Mouse (Mus musculus): ENCODE results near the gene Tmem126a. TPM values are rescaled to one million over a fixed set of nuclear protein-coding genes. Genes with fewer than 3 reads are reported as not detected.

The Tmem126a gene
- 23.3 and 25.1 TPM in 2 replicates for total RNA-seq (2017)

DNA sequence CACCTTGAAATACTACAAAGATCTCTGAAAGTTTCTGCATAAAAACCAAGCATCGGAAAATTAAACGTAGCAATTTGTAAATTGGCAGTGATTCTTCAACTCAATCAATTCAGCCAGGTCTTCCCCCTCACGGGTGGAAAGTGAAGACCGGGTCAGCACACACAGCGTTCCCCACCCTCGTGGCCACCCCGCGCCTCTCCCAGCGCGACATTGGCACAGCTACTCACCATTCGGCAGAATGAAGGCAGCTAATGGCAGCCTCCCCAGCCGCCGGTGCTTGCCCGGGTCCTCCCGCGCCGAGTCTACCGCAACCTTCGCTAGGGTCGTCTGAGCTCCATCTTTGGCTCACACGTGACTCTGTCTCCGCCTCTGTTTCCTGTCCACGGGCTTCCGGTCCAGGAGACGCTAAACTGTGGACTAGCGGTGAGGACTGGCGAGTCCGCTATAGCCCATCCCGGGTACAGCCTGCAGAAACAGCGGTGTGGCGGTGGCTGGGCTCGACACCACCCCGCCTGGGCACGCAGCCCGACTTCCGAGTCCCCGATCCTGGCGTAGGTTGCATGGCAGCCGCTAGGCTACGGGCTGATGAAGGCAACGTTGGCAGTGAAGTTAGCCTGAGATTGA, at the start of gene Tmem126a:
TSS of gene Tmem126a (minus strand) at position 385 of the 624 bp plus-strand sequence.
- peak; percentile 93 for ATAC-seq (replicated peaks; ENCODE audit: low read depth, poor library complexity, severe bottlenecking)

DNA sequence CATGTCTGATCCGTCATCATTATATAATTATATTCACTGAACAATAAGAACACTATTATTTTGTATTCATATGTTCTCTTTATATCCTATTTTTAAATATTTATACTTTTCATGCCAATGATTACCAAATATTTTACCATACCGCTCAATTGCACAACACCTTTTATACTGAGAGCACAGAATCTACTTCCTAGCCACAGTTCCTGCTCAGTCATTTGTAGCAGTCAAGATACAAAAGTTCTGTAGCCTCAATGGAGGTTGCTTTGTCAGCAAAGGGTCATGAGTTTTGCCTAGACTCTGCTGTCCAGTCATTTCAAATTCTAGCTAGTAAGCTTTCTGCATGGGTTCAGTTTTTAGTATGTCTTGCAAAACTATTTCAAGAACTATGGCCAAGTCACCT, 25.6 kb upstream of the Tmem126a start:
- no peak for ATAC-seq (replicated peaks; ENCODE audit: low read depth, poor library complexity, severe bottlenecking)

DNA sequence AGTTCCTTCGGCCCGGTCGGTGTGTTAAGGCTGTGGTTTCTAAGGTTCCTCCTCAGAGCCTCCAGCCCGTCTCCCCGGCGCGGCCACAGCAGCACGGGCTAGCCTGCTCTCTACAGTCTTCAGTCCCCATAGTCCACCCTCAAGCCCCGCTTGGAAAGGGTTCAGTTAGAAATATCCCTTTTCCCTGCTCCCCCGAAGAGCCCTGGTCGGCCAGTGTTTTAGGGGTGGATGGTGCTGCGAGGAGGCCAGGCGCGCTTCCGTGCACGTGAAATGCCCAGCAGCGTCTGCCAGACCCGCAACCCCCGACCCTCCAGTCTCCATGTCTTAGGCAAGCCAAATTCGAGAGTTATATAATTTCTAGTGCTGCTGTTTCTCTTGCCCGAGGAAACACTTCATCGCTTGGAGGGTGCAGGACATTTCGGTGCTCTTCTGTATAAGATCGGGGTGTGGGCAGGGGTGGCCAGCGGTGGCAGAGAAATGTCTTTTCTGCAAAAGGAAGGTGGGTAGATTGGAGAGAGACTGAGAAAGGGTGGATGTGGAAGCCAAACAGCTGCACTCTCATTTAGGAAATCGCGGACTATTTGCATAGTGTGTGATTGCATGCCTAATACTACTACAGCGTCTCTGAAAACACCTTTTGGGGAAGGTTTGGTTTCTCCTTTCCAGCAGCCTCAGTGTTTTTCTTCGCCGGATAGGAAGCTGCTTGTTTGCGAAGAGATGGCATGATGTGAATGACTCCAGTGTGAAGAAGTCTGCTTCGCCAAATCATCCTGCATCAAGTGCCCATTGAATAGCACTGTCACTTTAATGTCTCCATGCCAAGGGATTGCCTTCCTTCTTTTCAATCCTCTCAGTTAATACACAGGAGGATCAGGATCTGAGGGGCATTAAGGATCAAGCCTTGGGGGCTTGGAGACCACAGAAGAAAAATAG, 19.6 kb upstream of the Tmem126a start, which contains the start of gene Dlg2:
TSS of gene Dlg2 (plus strand) at position 360 of the 933 bp plus-strand sequence.
- ATAC-seq (replicated peaks; ENCODE audit: low read depth, poor library complexity, severe bottlenecking) = peak; percentile 7

DNA sequence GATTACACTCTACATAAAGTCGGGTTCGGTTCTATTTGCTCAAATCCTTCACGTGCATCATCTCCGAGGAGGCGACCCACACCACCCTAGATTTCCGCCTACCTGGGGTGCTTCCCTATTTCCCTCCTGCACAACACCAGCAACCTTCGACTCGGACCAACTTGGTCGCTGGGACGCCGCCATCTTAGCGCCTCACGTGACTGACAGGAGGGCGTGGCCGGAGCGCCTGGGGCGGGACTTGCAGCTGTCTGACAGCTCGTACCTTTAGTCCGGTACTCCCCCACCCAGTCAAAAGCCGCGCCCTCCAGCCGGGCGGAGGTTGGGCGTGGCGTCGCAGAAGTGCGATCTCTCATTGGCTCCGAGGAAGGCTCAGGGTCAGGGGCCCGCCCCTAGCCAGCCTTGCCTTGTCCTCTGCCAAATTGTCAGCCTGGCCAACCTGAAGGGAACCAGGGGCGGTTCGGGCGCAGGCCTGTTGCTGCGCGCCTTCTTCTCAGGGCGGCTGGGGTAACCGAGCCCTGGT, 18.8 kb upstream of the Tmem126a start, which contains the start of gene Tmem126b:
TSS of gene Tmem126b (minus strand) at position 209 of the 520 bp plus-strand sequence.
- ATAC-seq (replicated peaks; ENCODE audit: low read depth, poor library complexity, severe bottlenecking) = peak; percentile 94

DNA sequence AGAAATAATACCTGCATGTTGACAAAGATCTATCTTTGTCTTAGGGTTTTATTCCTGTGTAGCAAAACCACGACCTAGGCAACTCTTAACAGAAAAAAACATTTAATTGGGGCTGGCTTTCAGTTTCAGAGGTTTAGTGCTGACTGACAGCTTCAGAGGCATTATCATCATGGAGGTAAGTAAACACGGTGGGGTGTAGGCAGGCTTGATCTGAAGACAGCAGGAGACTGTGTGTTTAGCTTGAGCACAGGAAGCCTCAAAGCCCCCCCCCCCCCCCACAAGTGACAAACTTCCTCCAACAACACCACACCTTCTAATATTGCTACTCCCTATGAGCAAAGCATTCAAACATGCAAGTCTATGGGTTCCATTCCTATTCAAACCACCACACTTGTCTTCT, 16.5 kb upstream of the Tmem126a start:
- no peak for ATAC-seq (replicated peaks; ENCODE audit: low read depth, poor library complexity, severe bottlenecking)

DNA sequence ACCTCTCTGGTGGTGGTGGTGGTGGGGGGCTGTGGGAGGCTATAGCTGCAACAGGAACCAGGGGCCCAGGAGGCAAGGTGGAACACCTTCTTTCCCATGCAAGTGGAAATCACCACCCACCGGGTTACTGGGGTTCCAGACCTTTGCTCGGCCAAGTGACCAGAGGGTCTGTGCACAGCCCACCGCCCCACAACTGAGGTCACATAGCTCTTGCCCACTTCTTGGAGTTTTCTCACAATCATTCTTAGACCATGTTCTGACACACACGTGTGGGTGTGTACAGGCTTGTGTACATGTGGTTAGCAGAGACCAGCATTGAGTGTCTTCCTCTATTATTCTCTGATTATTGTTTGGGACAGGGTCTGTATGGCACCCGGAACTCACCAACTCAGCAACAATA, 4.4 kb upstream of the Tmem126a start:
- ATAC-seq (replicated peaks; ENCODE audit: low read depth, poor library complexity, severe bottlenecking) = no peak

DNA sequence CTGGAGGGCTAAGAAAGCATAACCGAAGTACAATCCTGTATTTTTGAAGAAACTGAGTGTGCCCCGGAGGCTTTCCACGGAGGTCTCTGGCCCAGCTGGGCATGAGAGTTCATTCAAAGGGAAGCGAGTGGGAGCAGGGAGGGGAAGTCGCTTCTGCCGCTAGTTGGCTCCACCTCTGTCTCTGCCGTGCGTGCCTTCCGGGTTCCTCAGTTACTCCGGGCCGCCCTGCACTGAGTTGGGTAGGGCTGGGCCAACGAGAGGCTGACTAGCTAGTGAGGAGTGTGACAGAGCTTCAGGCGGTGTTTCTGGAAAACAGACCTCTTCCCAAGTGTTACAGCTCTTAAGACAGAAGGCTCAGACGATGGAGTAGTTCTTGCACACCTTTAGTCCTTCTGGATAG, 3.9 kb upstream of the Tmem126a start:
- peak; percentile 62 for ATAC-seq (replicated peaks; ENCODE audit: low read depth, poor library complexity, severe bottlenecking)

DNA sequence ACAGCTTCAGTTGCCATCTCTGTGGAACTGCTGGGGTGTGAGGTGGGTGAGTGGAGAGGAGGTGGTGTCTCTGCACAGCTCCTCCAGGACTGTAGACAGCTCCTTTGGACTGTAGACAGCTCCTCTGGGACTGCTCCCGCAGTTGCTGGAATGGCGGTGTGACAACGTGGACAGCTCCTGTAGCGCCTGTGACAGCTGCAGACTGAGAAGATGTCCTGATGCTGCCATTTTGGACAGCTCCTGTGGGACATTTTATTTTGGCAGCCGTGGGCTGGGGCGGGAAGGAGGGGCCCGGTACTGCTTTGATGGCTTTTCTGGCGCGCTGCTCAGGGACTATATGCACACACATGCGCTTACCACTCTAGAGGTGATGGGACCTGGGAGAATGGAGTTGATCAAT, 3.3 kb upstream of the Tmem126a start:
- ATAC-seq (replicated peaks; ENCODE audit: low read depth, poor library complexity, severe bottlenecking) = no peak

DNA sequence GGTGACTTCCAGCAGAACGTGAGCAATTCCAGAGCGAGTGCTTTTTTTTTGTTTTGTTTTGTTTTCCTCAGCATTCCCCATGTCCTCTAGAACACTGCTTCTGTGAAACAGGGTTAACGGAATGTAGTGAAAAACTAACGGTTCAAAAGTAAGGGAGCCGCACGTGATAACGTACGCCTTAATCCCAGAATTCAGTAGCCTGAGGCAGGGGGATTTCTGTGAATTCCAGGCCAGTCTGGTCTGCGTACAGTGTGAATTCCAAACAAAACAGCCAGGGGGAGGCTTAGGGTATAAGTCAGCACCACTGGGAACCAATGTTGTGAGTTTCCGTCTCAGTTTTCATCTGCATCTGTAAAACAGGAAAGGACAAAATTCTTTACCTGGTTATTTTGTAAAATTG, 488 bp upstream of the Tmem126a start:
- 0 out of 2 replicates have a peak, but pooled peaks have one; percentile 9 for ATAC-seq (replicated peaks; ENCODE audit: low read depth, poor library complexity, severe bottlenecking)

DNA sequence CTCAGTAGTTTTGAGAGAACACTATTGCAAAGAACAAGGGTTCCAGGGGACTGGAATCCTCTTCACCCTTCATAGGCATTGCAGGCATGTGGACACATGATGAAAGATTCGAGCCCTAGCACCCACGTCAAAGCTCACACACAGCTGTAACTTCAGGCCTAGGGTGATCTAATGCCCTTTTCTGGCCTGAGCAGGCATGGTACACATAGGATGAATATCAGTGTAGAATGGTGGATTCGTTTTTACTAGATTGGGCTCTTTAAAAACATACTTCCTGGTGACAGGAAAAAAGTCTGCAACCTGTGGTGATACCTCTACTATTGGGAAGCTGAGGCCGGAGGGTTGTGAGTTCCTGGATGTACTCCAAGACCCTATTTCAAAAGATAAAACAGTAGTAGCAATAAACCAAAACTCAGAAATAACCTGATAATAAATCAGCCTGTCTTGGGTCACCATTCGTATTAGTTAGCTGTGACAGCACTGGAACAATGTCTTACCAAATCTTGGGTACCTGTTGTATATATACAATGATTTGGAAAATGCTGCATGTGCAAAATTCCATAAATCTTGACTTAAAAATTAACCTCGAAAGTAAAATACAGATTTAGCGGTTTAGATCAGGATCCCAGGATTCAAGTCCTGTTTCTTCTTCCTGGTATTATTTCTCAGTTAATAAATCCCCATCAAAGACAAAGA, 732 bp downstream of the Tmem126a start:
- no peak for ATAC-seq (replicated peaks; ENCODE audit: low read depth, poor library complexity, severe bottlenecking)

DNA sequence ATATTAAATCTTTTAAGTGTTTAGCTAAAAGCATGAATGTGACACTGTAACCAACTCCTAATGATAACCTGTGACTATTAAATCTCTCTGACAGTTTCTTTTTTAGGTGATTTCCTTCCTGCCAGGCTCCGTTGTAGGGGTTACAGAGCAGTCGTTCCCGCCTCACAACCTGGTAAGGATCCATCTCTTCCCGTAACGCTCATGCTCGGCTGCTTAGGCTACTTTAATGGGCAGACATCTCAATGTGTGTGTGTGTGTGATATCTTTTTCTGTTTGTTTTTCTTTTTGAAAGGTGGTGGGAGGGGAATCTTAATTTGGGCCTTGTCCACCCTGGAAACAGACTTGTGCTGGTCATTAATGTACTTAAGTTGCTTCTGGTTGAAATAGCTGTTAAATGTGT, 12.8 kb downstream of the Tmem126a start:
- no peak for ATAC-seq (replicated peaks; ENCODE audit: low read depth, poor library complexity, severe bottlenecking)

DNA sequence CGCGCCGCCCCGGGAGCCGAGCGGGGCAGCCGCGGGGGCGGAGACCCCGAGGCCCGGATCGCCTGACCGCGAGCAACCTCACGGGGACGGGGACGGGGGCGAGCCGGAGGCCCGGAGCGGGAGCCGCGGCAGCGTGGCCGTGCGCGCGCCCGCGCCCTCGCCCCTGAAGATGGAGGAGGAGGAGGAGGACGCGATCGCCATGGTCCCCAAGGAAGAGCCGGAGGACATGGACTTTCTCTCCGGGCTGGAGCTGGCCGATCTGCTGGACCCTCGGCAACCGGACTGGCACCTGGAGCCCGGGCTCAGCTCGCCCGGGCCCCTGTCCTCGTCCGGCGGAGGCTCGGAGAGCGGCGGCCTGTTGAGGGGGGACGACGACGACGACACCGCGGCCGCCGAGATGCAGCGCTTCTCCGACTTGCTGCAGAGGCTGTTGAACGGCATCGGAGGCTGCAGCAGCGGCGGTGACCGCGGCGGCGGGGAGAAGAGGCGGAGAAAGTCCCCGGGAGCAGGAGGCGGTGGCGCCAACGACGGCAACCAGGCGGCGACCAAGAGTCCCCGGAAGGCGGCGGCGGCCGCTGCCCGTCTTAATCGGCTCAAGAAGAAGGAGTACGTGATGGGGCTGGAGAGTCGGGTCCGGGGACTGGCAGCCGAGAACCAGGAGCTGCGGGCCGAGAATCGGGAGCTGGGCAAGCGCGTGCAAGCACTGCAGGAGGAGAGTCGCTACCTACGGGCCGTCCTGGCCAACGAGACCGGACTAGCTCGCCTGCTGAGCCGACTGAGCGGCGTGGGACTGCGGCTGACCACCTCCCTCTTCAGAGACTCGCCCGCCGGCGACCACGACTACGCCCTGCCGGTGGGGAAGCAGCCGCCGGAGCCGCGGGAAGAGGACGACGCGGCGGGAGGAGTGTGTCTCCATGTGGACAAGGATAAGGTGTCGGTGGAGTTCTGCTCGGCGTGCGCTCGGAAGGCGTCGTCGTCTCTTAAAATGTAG, 13.6 kb downstream of the Tmem126a start:
- ATAC-seq (replicated peaks; ENCODE audit: low read depth, poor library complexity, severe bottlenecking) = peak; percentile 37

DNA sequence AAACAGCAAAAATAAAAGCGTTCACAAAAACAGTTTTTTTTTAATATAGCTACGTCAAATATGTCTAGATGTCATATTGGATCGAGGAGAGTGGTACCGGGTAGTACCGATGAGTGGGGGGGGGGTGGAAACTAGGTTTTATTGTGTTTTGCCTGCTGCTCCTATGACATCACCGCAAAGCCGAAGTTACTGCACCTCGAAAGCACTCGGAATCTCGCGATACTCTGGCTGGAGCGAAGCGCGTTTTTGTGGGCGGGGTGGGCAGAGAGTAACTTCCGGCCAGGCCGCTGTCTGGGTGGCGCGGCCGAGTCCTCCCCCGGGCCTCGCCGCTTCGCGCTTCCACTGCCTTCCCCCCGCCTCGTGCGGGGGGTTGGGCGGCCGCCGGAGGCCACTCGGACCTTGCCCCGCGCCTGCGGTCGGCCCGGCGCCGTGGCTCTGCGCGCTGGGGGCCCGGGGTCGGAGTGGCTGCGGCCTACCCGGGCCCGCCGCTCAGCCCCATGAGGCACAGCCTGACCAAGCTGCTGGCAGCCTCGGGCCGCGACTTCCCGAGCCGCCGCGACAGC, 14.4 kb downstream of the Tmem126a start, which contains the start of gene Crebzf:
TSS of gene Crebzf (plus strand) at position 212 of the 563 bp plus-strand sequence.
- ATAC-seq (replicated peaks; ENCODE audit: low read depth, poor library complexity, severe bottlenecking) = peak; percentile 90

DNA sequence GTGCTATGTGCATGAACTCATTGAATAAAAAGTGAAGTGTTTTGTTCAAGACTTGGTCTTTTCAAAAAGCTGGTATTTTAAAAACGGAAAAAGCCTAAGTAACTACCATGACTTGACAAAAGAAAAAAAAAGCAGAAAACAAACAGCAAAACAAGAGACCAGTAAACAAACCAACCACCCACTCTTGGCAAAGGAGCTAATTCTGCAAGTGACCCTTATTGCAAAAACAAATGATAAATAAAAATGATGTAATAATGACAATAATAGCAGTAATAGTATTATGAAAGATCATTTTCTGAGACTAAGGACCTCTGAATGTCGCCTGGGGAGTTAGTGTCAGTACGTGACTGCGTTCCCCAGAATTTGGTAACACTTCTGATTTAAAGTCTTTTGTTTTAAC, 15.0 kb downstream of the Tmem126a start:
- ATAC-seq (replicated peaks; ENCODE audit: low read depth, poor library complexity, severe bottlenecking) = no peak; the same call in 1 of the 2 replicates

DNA sequence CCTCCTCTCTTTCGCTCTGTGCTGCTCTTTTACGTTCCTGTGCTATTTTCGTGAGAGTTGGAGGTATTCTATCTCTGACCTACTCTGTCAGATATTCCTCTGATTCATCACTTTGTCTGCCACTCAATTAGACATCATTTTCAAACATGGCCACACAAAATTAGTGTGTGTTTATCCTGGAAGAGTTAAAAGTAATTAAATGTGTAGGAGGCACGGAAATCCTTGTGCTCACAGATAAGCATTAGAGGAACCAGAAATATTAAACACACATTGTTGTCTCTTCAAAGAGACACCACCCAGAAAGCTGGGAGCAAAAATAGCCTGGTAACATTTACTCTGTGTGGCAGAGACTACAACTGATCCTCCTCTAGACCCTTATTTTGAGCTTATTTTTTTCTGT, 17.0 kb downstream of the Tmem126a start:
- no peak for ATAC-seq (replicated peaks; ENCODE audit: low read depth, poor library complexity, severe bottlenecking)

DNA sequence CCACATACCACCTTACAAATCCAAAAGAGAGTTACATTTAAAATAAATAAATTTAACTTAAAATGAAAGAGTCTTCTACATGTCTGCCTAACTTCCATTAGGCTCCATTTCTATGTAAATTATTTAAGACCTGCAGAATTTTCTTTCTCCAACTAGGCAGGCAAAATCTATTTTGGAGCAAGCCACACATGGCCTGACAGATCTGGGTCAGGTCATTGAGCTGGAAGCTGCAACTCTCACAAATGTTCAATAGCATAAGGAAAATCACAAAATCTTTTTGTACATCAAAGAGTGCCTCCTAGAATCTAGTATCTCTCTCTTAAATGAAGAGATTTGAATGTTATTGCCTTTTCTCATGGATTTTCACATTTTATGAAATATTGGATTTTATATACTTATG, 24.8 kb downstream of the Tmem126a start:
- no peak for ATAC-seq (replicated peaks; ENCODE audit: low read depth, poor library complexity, severe bottlenecking)

DNA sequence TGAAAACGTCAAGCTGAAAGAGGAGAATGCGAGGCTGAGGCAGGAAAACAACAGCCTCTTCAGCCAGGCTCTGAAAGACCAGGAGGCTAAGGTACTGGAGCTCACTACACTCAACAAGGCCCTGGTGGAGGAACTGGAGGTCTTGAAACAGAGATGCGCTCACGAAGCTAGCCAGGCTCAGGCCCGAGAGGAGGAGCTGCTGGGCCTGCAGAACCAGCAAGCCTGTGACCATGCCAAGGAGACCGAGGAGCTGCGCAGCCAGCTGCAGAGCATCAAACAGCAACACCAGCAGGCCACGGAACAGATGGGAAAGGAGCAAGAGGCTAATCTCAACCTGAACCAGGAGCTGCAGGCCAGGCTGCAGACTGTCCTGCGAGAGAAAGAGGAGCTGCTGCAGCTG, 30.0 kb downstream of the Tmem126a start:
- ATAC-seq (replicated peaks; ENCODE audit: low read depth, poor library complexity, severe bottlenecking) = no peak
